Mouse (Mus musculus): ENCODE data around the gene Ipo13. TPM values are rescaled to one million over a fixed set of nuclear protein-coding genes. Genes with fewer than 3 reads are reported as not detected.

Ipo13 gene
- polyA plus RNA-seq, 1 experiment from 2014 or later, result 33.4 TPM

DNA sequence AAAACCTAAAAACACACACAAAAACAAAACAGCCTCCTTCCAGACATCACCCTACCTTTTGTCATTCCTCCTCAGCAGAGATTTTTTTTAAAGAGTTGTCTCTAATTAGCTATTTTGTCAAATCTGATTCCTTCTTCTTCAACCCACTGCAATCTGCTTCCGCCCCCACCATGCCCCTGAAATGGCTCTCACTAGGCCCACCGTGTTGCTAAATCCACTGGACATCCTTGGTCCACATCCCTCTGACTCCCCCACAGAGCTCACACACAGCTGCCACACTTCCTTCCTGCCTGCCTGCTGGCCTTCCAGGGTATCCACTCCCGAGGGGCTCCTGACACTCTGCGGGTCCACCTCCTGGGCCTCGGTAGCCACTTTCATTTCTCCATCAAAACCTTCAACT is 36.1 kb downstream of the Ipo13 start:
- Histone ChIP-seq H3K9ac (no peak overlapping the region), H3K36me3 (peaks cover 7% of the 10 kb centered on the region; the same call in 1 of the 2 replicates), H3K4me1 (replicated peaks) (peaks cover 16% of the 10 kb centered on the region), H3K27me3 (no peaks in the 10 kb centered on the region), H3K9me3 (replicated peaks) (no peaks in the 10 kb centered on the region), H3K27ac (no peak overlapping the region), H3K4me2 (no peak overlapping the region), H3K4me3 (no peak overlapping the region)
- 69% methylated on average over 5 of the region's 5 CpGs for WGBS
- ATAC-seq (replicated peaks; ENCODE audit: insufficient number of reproducible peaks, insufficient read depth, low FRiP score, low read depth), result no peak

DNA sequence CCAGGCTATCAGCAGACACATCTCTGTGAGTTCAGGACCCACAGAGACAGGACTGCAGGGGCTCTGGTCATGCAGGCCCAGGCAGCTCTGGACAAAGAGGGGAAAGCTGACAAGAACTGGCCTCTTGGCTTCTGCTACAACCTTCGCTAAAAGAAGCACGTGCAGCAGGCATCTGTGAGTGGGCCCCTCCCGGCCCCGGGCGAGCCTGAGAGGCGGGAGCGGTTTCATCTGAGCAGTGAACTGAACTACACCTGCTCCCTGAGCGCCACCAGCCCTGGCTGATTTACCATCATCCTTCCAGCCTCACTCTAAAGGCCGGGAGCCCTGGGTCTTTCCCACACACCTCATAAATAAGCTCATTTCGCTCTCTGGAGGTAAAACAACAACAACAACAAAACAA is 36.5 kb downstream of the Ipo13 start:
- H3K4me3 ChIP-seq, result no peak overlapping the region
- 49% methylated on average over 10 of the region's 10 CpGs for WGBS
- no peak overlapping the region for H3K4me2 ChIP-seq
- no peaks in the 10 kb centered on the region for H3K9me3 ChIP-seq (replicated peaks)
- peaks cover 7% of the 10 kb centered on the region; the same call in 1 of the 2 replicates for H3K36me3 ChIP-seq
- H3K4me1 ChIP-seq (replicated peaks), result peaks cover 12% of the 10 kb centered on the region
- ATAC-seq (replicated peaks; ENCODE audit: insufficient number of reproducible peaks, insufficient read depth, low FRiP score, low read depth), result no peak
- H3K27ac ChIP-seq, result no peak overlapping the region
- H3K9ac ChIP-seq, result no peak overlapping the region
- no peaks in the 10 kb centered on the region for H3K27me3 ChIP-seq

DNA sequence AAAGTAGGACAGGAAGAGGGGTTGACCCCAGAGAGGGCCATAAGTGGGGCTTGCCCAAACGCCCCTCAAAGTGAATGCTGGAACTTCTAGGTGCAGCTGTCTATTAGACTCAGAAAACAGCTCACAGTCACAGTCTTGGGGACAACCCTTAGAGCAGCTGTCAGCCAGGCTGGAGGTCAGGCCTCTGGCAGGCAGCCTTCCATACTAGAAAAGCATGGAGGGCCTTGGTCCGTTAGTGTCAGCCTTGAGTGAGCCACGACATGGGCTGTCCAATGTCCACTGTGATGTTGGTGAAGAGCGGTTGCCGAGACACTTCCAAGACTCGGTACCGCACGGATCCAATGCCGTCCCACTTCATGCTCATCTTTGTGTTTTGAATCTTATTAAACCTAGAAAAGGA is 41.2 kb downstream of the Ipo13 start:
- Histone ChIP-seq H3K27me3 (no peaks in the 10 kb centered on the region), H3K27ac (no peak overlapping the region), H3K9me3 (replicated peaks) (no peaks in the 10 kb centered on the region), H3K36me3 (peaks cover 7% of the 10 kb centered on the region; the same call in 1 of the 2 replicates), H3K4me3 (no peak overlapping the region), H3K4me2 (no peak overlapping the region), H3K4me1 (replicated peaks) (peaks cover 14% of the 10 kb centered on the region), H3K9ac (no peak overlapping the region)
- WGBS, result 89% methylated on average over 9 of the region's 9 CpGs
- no peak for ATAC-seq (replicated peaks; ENCODE audit: insufficient number of reproducible peaks, insufficient read depth, low FRiP score, low read depth)

DNA sequence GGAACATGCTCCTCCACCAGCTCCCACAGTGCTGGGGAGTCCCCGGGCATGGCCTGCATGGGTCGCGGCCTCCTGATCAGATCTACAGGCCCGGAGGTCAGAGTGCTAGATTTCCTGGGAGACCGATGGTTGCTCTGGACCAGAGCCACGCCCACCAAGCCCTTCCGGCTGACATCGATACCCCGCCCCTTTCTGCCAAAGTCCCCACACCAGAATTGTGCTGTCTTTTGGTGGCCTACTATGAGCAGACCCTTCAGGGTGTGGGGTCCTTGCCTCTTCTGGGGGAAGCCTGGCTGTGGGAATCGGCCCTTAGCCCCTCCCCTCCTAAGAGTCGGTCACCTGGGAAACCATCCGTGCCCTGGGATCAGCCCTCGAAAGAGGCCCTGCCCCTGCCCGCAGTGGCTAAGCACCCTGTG is 42.3 kb downstream of the Ipo13 start, which contains the start of gene Ccdc24:
TSS of gene Ccdc24 (minus strand) at position 87 of the 416 bp plus-strand sequence.
- Histone ChIP-seq H3K27me3 (peaks cover 3% of the 10 kb centered on the region; the same call in 1 of the 2 replicates), H3K4me2 (peak within 1 kb of the TSS; percentile 63), H3K9me3 (replicated peaks) (no peaks in the 10 kb centered on the region), H3K9ac (peak within 1 kb of the TSS; percentile 29; the same call in 1 of the 2 replicates), H3K36me3 (peaks cover 7% of the 10 kb centered on the region; the same call in 1 of the 2 replicates), H3K4me1 (replicated peaks) (peaks cover 13% of the 10 kb centered on the region), H3K27ac (no peak within 1 kb of the TSS), H3K4me3 (peak within 1 kb of the TSS; percentile 38)
- peak; percentile 16; the same call in 1 of the 2 replicates for ATAC-seq (replicated peaks; ENCODE audit: insufficient number of reproducible peaks, insufficient read depth, low FRiP score, low read depth)
- WGBS, result 13% methylated on average over 14 of the region's 14 CpGs

DNA sequence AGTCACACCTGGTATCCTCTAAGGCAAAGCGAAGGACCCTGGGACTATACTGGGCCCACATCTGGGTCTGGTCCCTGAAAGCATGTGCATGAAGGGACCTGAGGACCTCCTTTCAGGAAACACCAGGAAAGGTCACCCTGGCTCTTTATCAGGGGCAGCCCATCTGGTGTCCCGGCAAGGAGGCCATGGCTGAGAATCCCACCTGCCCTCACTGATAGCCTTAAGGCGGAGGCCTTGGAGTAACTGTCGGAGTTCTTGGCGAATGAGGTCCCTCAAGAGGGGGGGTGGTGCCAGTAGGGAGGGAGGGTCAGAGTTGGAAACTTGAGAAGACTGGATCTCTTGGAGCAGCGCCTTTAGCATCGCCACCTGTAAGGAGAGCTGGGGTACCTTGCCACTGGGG is 43.0 kb downstream of the Ipo13 start:
- Histone ChIP-seq H3K4me2 (peak overlapping the region; percentile 63; the same call in 1 of the 2 replicates), H3K36me3 (0 out of 2 replicates have a peak, but pooled peaks cover 7% of the 10 kb centered on the region), H3K9ac (no peak overlapping the region), H3K27me3 (peaks cover 9% of the 10 kb centered on the region), H3K9me3 (replicated peaks) (no peaks in the 10 kb centered on the region), H3K27ac (no peak overlapping the region), H3K4me1 (replicated peaks) (peaks cover 14% of the 10 kb centered on the region), H3K4me3 (no peak overlapping the region)
- ATAC-seq (replicated peaks; ENCODE audit: insufficient number of reproducible peaks, insufficient read depth, low FRiP score, low read depth), result no peak
- 57% methylated on average over 7 of the region's 7 CpGs for WGBS

DNA sequence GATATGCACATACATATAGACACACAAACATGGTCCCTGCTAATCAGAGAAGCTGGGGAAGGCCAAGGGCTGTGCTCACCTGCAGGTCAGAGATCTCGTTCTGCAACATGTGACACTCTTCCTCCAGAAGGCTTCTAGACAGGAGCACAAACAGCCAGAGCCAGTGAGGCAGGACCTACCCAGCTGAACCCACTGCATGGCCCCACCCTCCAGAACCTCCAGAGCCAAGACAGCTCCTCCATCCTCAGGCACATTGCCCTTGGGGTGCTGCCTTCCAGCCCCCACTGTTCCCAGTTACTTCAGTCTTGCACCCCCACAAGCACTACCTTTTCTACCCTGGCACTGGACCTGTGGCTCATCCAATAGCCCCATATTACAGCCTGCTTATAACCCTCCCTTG is 44.4 kb downstream of the Ipo13 start:
- Histone ChIP-seq H3K36me3 (no peaks in the 10 kb centered on the region), H3K4me1 (replicated peaks) (peaks cover 25% of the 10 kb centered on the region), H3K9ac (no peak overlapping the region), H3K4me2 (no peak overlapping the region), H3K9me3 (replicated peaks) (no peaks in the 10 kb centered on the region), H3K27ac (no peak overlapping the region), H3K4me3 (no peak overlapping the region), H3K27me3 (peaks cover 10% of the 10 kb centered on the region)
- ATAC-seq (replicated peaks; ENCODE audit: insufficient number of reproducible peaks, insufficient read depth, low FRiP score, low read depth), result no peak
- 53% methylated on average over 1 of the region's 1 CpGs for WGBS

DNA sequence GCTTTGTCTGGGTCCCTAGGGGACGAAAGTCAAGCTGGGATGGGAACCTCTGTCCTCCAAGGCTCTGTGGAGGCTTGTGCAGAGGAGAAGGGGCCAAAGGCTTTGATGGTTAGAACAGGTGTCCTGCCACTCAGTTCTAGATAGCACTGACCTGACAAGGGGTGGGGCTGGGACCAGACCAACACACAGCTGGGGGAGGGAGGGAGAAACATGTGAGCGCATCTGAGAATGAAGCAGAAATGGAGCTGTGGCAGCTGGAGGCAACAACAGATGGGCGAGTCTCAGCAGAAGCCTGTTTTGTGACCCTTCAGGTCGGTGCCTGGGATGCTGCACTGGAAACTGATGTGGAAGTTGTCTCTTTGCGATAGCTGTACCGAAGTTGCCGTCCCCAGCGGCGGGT is 45.5 kb downstream of the Ipo13 start:
- Histone ChIP-seq H3K4me2 (no peak overlapping the region), H3K9me3 (replicated peaks) (no peaks in the 10 kb centered on the region), H3K4me1 (replicated peaks) (peaks cover 25% of the 10 kb centered on the region), H3K36me3 (no peaks in the 10 kb centered on the region), H3K9ac (no peak overlapping the region), H3K4me3 (no peak overlapping the region), H3K27ac (no peak overlapping the region), H3K27me3 (peaks cover 10% of the 10 kb centered on the region)
- no peak for ATAC-seq (replicated peaks; ENCODE audit: insufficient number of reproducible peaks, insufficient read depth, low FRiP score, low read depth)
- 62% methylated on average over 9 of the region's 9 CpGs for WGBS

DNA sequence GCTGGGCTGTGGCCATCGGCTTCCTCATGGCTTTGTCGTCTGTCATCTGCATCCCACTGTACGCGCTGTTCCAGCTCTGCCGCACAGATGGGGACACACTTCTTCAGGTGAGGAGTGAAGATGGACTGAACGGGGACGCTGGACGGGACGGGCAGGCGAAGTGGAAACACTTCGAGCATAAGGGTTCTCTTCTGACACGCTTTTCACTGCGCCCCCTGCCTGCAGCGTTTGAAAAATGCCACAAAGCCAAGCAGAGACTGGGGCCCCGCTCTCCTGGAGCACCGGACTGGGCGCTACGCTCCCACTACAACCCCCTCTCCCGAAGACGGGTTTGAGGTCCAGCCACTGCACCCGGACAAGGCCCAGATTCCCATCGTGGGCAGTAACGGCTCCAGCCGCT is 47.0 kb downstream of the Ipo13 start:
- H3K27me3 ChIP-seq, result peaks cover 10% of the 10 kb centered on the region
- no peak overlapping the region for H3K9ac ChIP-seq
- H3K4me1 ChIP-seq (replicated peaks), result peaks cover 26% of the 10 kb centered on the region
- no peak overlapping the region for H3K27ac ChIP-seq
- WGBS, result 15% methylated on average over 24 of the region's 24 CpGs
- ATAC-seq (replicated peaks; ENCODE audit: insufficient number of reproducible peaks, insufficient read depth, low FRiP score, low read depth), result no peak
- no peaks in the 10 kb centered on the region for H3K9me3 ChIP-seq (replicated peaks)
- H3K4me3 ChIP-seq, result no peak overlapping the region
- H3K4me2 ChIP-seq, result peak overlapping the region; percentile 17
- H3K36me3 ChIP-seq, result no peaks in the 10 kb centered on the region

DNA sequence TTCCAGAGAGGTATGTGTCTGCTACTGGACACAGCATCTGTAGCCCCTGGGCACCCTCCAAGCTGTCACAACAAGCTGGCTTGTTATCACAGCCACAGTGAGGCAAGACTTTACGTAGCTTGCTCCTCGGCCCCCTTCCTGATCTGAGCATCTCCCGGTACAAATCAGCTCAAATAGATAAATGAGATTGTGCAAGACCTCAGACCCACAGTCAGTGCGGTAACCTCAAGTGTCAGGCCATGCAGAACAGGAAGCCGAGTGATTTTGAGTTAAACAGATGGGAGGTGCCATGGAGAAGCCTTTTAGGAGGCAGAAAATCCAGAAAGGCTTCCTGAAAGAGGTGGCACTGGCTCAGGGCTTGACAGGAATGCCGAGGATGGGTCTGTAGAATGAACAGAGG is 47.8 kb downstream of the Ipo13 start:
- Histone ChIP-seq H3K27me3 (peaks cover 10% of the 10 kb centered on the region), H3K4me1 (replicated peaks) (peaks cover 22% of the 10 kb centered on the region), H3K4me3 (no peak overlapping the region), H3K9ac (no peak overlapping the region), H3K27ac (no peak overlapping the region), H3K36me3 (no peaks in the 10 kb centered on the region), H3K4me2 (no peak overlapping the region), H3K9me3 (replicated peaks) (no peaks in the 10 kb centered on the region)
- no peak for ATAC-seq (replicated peaks; ENCODE audit: insufficient number of reproducible peaks, insufficient read depth, low FRiP score, low read depth)
- 56% methylated on average over 6 of the region's 6 CpGs for WGBS

DNA sequence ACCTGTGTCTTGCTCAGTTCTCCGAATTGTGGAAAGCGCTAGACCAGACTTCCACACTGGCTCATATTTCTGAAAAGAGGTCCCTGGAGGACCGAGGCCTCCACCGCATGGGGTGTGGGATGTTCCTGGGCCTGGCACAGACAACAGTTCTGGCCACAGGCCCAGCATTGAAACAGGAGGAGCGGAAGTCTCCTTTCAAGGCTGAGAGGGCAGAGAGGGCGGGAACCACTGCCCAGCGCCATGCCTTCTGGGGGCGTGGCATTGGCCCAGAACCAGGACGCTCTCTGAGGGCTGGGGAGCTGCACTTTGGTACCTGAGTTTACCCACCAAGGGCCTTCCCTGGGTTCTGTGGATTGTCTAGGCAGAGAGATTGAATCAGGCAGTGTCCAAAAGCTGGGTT is 48.7 kb downstream of the Ipo13 start:
- 47% methylated on average over 9 of the region's 9 CpGs for WGBS
- no peak overlapping the region for H3K27ac ChIP-seq

DNA sequence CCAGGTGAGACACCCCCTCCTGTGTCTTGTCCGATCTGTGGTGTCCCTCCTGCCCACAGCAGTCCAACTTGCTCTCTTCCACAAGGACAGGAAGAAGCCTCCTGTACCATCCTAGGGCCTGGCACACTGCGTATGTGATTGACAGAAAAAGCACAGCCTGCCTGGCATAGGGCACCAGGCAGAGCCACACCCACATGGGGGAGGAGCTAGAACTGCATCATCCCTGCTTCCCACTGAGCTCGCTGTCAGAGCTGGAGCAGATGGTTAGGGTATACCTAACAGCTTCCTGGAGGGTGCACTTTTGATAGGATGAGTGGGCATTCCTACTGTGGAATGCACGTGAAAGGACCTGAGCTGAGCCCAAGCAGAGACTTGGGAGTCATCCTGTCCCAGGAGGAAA is 52.0 kb downstream of the Ipo13 start:
- peaks cover 10% of the 10 kb centered on the region for H3K27me3 ChIP-seq
- no peak overlapping the region for H3K4me3 ChIP-seq
- H3K4me2 ChIP-seq, result no peak overlapping the region
- no peak for ATAC-seq (replicated peaks; ENCODE audit: insufficient number of reproducible peaks, insufficient read depth, low FRiP score, low read depth)
- 52% methylated on average over 4 of the region's 4 CpGs for WGBS
- H3K4me1 ChIP-seq (replicated peaks), result peaks cover 24% of the 10 kb centered on the region
- no peak overlapping the region for H3K27ac ChIP-seq
- H3K9ac ChIP-seq, result no peak overlapping the region
- no peaks in the 10 kb centered on the region for H3K9me3 ChIP-seq (replicated peaks)
- H3K36me3 ChIP-seq, result no peaks in the 10 kb centered on the region

More for the DNA sequence above, 48.7 kb downstream of the Ipo13 start:
- Histone ChIP-seq H3K27me3 (peaks cover 10% of the 10 kb centered on the region), H3K36me3 (no peaks in the 10 kb centered on the region), H3K9me3 (replicated peaks) (no peaks in the 10 kb centered on the region), H3K4me1 (replicated peaks) (peaks cover 22% of the 10 kb centered on the region), H3K9ac (no peak overlapping the region), H3K4me3 (no peak overlapping the region), H3K4me2 (no peak overlapping the region)
- ATAC-seq (replicated peaks; ENCODE audit: insufficient number of reproducible peaks, insufficient read depth, low FRiP score, low read depth), result peak; percentile 67

DNA sequence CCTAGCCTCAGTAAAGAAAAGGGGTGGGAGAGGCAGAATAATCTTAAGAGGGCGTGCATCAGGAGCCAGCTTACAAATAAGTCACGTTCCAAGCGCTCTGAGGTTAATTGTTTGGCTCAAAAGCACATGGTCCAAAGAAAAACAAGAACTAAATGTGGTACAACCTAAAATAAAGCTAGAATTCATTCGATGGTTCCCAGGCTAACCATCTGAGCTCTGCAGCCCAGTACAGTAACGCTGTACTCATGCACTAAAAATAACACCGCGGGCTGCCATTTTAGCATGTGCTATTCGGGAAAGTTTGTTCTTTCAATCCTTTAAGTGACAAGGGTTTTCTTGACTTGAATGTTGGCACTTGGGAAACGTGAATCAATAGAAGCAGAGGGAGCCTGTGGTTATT is 54.2 kb downstream of the Ipo13 start:
- no peak overlapping the region for H3K4me2 ChIP-seq
- no peak overlapping the region for H3K27ac ChIP-seq
- H3K4me3 ChIP-seq, result no peak overlapping the region
- no peaks in the 10 kb centered on the region for H3K9me3 ChIP-seq (replicated peaks)
- no peaks in the 10 kb centered on the region for H3K36me3 ChIP-seq
- 72% methylated on average over 9 of the region's 9 CpGs for WGBS
- no peak overlapping the region; the same call in 1 of the 2 replicates for H3K9ac ChIP-seq
- ATAC-seq (replicated peaks; ENCODE audit: insufficient number of reproducible peaks, insufficient read depth, low FRiP score, low read depth), result no peak
- H3K4me1 ChIP-seq (replicated peaks), result peaks cover 12% of the 10 kb centered on the region
- H3K27me3 ChIP-seq, result no peaks in the 10 kb centered on the region
